Mouse (Mus musculus): ENCODE data around the gene Tcl1b1. TPM values are rescaled to one million over a fixed set of nuclear protein-coding genes. Genes with fewer than 3 reads are reported as not detected.
"Not testable (repeated sequence)": the region's sequence is repeated elsewhere in the genome, so short reads cannot be mapped to it uniquely, and the experiment has no call there.

The Tcl1b1 gene
- not detected for total RNA-seq (2021)
- long read RNA-seq, experiment 1, result 0 reads
- long read RNA-seq, experiment 2, result 0 reads

GRCm38 (mm10) chr12:105159390-105159789 is at the start of gene Tcl1b1:
Gene Tcl1b1 (plus strand): TSS chr12:105159690.
- no peak for DNase-seq
- intact Hi-C loops (cut with DNase I), result no loop called here

GRCm38 (mm10) chr12:105109812-105110211 is 49.7 kb upstream of the Tcl1b1 start:
- DNase-seq, result no peak
- intact Hi-C loops (cut with DNase I), result loop anchor here (10.0 kb wide), 1 partner anchor 155 kb away; no protein-coding TSS in a partner anchor

- no peak for DNase-seq
- intact Hi-C loops (cut with DNase I), result no loop called here
These were observed 47.0 kb upstream of the Tcl1b1 start for GRCm38 (mm10) chr12:105112321-105112988.

DNA sequence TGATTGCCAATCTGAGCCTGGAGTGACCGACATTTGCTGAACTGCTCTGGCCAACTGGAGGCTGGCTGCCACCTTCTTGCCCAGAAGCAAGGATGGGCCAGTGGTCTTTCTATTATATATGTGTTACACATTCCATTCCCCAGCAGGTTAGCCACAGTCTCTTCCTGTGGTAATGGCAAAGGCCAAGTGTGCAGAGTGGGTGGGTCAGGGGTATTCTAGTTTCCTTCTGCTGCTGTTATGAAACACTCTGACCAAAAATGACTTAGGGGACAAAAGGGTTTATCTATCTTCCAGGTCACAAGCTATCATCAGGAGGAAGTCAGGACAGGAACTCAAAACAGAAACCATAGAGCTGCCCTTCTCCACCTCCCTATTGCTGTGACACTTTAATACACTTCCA is 42.8 kb upstream of the Tcl1b1 start:
- intact Hi-C loops (cut with DNase I), result no loop called here
- DNase-seq, result no peak

DNA sequence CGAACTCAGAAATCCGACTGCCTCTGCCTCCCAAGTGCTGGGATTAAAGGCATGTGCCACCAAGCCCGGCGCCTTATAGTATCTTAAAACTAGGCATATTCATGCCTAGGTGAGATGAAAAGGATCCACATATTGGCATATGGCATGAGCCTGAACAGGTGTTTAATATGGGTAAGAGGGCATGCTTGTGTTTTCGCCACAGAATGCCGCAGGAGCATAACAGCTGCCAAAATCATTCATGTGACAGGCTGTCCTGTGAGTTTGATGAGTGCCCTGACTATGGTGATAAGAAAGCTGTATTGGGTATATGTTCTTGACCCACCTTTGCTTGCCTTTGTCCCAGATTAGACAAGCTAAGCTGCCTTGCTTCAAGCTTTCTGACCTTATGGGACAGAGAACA is 34.1 kb upstream of the Tcl1b1 start:
- intact Hi-C loops (cut with DNase I), result no loop called here
- DNase-seq, result no peak

- DNase-seq, result no peak
- intact Hi-C loops (cut with DNase I), result no loop called here
These were observed 33.0 kb upstream of the Tcl1b1 start for GRCm38 (mm10) chr12:105126516-105126915.

- no peak for DNase-seq
- intact Hi-C loops (cut with DNase I), result no loop called here
These were observed 31.9 kb upstream of the Tcl1b1 start for GRCm38 (mm10) chr12:105127607-105128006.

- intact Hi-C loops (cut with DNase I); DNase-seq: not testable (repeated sequence)
These were observed 29.8 kb upstream of the Tcl1b1 start for GRCm38 (mm10) chr12:105129494-105130205.

- DNase-seq; intact Hi-C loops (cut with DNase I): not testable (repeated sequence)
These were observed 25.3 kb upstream of the Tcl1b1 start for GRCm38 (mm10) chr12:105134167-105134566.

DNA sequence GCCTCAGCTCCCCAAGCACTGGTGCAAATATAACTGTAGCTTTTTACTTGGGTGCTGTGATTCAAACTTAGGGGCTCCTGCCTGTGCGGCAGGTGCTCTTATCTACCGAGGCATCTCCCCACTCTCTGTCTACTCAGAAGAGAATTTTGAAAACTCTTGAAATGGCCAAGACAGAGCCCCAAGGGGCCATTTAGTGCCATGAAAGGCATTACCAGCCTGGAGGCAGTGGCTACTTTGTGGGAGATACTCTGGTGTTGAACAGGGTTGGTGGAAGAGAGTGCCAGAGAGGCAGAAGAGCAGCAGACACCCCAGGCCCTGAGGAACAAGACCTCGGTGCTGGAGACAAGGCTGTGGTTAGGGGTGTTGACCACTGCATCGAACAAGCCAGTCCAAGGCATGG is 24.7 kb upstream of the Tcl1b1 start:
- intact Hi-C loops (cut with DNase I); DNase-seq: not testable (repeated sequence)

GRCm38 (mm10) chr12:105137729-105138128 is 21.8 kb upstream of the Tcl1b1 start:
- DNase-seq; intact Hi-C loops (cut with DNase I): not testable (repeated sequence)

- intact Hi-C loops (cut with DNase I), result no loop called here
These were observed 16.4 kb upstream of the Tcl1b1 start for GRCm38 (mm10) chr12:105143096-105143495.

GRCm38 (mm10) chr12:105144928-105145327 is 14.6 kb upstream of the Tcl1b1 start:
- intact Hi-C loops (cut with DNase I); DNase-seq: not testable (repeated sequence)

More at GRCm38 (mm10) chr12:105143096-105143495, 16.4 kb upstream of the Tcl1b1 start:
- DNase-seq, result no peak

GRCm38 (mm10) chr12:105145714-105146113 is 13.8 kb upstream of the Tcl1b1 start, which contains the start of gene Tcl1b2:
Gene Tcl1b2 (plus strand): TSS chr12:105146014.
- intact Hi-C loops (cut with DNase I), result no loop called here
- DNase-seq, result no peak

- DNase-seq; intact Hi-C loops (cut with DNase I): not testable (repeated sequence)
These were observed 4.2 kb upstream of the Tcl1b1 start for GRCm38 (mm10) chr12:105155286-105155685.

DNA sequence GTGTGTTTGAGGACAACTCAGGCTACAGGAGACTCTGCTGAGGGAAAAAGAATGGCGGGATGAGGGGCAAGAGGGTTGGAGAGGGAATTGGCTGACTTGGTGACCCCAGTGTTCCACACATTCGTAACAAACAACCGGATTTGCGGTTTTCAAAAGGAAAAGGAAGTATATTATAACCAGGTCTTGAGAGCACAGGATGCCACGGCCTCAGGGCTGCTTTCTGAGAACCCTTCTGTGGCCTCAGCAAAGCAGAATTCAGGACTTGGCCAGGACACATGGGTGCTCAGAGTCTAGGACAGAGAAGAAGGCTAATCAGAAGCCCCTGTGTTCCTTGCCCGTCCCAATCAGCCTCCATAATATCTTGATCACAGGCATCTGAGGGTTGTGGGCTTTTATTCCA is 648 bp upstream of the Tcl1b1 start:
- intact Hi-C loops (cut with DNase I), result no loop called here
- no peak for DNase-seq

DNA sequence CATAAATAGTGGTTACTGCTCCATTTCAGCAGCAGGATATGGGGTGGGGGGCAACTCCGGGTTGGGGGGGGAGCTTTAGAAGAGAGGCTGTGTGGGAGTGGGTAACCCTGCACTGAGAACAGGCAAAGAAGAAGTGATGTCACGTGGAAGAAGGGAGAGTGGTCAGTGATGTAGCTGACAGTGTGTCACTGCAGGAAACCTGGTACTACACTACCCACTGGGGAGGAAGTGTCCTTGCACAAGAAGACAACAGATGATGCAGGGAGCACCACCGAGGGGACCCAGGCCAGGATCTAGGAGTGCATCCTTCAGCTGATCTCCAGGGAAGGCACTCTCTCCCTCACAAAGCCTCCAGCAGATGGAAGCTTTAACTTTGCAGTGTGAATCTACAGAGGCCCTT is 7.2 kb downstream of the Tcl1b1 start:
- no peak for DNase-seq
- intact Hi-C loops (cut with DNase I), result no loop called here

DNA sequence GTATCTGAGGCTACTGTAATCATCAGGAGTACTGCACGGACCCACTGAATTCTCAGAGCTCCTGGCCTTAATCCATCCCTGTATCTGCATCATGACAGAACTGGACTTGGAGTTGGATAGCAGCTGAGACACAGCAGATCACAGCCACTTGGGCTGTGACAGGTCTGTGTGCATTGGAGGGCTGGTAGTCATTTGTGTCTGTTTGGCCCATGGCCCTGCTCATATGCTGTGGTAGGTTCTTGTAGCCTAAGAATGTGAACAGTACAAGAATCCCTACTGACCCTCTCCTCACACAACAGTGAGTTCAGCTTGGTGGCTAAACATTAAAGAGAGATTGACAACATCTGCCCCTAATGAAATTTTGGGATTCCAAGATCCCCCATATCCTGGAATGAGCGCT is 13.9 kb downstream of the Tcl1b1 start:
- DNase-seq, result no peak
- intact Hi-C loops (cut with DNase I), result loop anchor here (10.0 kb wide), 1 partner anchor 119 kb away; no protein-coding TSS in a partner anchor

GRCm38 (mm10) chr12:105174318-105174717 is 14.8 kb downstream of the Tcl1b1 start:
- peak; percentile 26 to 40 for DNase-seq
- intact Hi-C loops (cut with DNase I), result loop anchor here (10.0 kb wide), 1 partner anchor 120 kb away; no protein-coding TSS in a partner anchor

DNA sequence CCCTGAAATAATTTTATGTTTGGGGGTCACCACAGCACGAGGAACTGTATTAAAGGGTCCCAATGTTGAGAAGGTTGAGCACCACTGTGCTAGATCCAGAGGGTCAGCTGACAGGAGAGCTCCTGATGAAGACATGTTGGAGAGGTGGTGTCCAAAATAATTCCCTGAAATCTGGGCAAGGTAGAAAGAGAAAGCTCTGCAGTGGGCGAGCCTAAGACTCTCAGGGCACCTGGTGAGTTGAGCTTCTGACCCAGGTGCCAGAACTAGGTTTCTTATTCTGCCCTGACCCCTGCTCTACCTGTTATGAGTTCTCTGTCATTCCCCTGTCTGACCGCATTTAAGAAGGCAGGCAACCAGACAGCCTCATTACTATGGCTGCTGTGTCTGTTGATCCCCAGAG is 16.6 kb downstream of the Tcl1b1 start, which contains the start of gene Tcl1b5:
Gene Tcl1b5, plus strand, starts transcription at position 301 of the 400 bp plus-strand sequence.
- intact Hi-C loops (cut with DNase I), result loop anchor here (10.0 kb wide), 1 partner anchor 121 kb away; no protein-coding TSS in a partner anchor
- not testable (repeated sequence) for DNase-seq

DNA sequence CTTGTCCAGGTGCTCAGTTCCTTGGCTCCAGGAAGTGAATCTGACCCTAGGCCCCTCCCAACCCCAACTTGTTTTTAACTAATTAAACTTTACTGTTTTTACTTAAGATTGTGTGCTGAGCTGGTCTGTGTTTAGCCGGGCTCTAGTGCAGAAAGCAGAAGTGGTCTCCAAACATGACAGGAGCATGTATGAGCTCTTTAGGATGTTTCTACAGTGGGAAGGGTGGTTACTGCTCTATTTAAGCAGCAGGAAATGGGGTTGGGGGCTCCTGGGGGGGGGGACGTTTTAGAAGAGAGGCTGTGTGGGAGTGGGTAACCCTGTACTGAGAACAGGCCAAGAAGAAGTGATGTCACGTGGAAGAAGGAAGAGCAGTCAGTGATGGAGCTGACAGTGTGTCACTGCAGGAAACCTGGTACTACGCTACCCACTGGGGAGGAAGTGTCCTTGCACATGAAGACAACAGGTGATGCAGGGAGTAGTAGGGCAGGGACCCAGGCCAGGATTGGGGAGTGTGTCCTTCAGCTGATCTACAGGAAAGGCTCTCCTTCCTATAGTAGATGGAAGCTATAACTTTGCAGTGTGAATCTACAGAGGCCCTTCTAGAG is 21.7 kb downstream of the Tcl1b1 start:
- intact Hi-C loops (cut with DNase I), result not testable (repeated sequence)

More for the DNA sequence above, 21.7 kb downstream of the Tcl1b1 start:
- not testable (repeated sequence) for DNase-seq
